Mouse (Mus musculus): ENCODE measurements at regions not wholly inside any gene's neighbourhood (a gene's known extent, or its start where the extent isn't known, plus 50 kb on each side); places are given as distances from the start of the nearest gene placed in this dataset.
"Not testable (repeated sequence)": the region's sequence is repeated elsewhere in the genome, so short reads cannot be mapped to it uniquely, and the experiment has no call there.

DNA sequence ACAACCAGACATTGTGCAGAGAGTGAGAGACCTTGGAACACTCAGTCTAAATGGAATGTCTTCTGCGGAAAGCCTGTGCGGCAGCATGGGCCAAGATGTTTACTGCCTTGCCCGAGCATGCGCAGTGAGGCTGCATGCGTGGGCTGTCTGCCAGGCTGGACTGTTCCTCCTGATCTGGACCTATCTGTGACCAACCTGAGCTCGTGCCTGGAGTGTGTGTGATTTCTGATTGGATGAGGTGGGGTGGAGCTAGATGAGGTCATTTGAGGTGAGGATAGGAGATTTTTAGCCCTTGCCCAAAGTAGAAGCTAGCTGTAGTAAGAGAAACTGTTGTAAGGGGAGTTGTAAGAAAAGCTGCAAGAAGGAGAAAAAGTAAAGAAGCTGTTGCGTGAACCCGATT, 121.2 kb downstream of the Rps12 start:
- in situ Hi-C loops (cut with MboI; ENCODE audit: low pct_unique_long_range_greater_than_20kb in 1 of 2, low sequenced_read_pairs in 2 of 2, unreplicated experiment in 1 of 2), result not testable (repeated sequence)

DNA sequence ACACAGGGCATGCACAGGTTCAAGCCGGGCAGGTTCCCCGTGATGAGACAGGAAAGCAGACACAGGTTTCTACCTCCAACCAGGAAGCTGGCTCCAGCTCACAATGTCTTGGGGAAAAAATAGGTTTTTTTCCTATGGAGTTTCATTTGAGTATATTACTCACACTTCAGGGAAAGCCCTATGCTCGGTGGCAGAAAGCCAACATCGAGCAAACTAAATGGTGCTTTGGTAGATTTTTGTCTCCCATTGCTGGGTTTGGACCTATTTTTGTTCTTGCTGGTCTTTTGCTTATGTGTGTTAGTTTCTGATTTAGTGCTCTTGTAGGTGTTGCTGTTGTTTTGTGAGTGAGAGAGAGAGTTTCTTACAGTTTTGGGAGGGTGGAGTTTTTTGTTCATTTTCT, 160.9 kb downstream of the Rps12 start:
- in situ Hi-C loops (cut with MboI; ENCODE audit: low pct_unique_long_range_greater_than_20kb in 1 of 2, low sequenced_read_pairs in 2 of 2, unreplicated experiment in 1 of 2), result no loop called here

DNA sequence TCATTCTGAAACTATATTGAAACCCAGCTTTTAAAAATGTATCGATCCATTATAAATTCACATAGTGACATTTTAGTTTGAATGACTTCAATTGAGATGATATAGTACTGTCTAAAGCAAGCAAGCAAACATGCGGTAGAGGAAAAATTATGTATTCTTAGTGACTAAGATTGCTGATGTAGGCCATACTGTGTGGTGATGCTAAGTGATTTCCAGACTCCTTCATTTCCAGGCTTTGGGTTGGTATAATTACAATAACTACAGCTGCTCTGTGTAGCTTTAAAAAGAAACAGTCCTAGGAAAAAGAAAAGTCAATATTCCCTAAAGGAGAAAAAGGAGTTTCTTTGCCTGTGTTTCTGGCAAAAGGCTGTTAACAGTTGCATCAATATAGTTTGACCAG, 175.0 kb downstream of the Rps12 start:
- in situ Hi-C loops (cut with MboI; ENCODE audit: low pct_unique_long_range_greater_than_20kb in 1 of 2, low sequenced_read_pairs in 2 of 2, unreplicated experiment in 1 of 2), result loop anchor here in 1 of 2 experiments (25.0 kb wide), 1 partner anchor 475 kb away; no protein-coding TSS in a partner anchor

DNA sequence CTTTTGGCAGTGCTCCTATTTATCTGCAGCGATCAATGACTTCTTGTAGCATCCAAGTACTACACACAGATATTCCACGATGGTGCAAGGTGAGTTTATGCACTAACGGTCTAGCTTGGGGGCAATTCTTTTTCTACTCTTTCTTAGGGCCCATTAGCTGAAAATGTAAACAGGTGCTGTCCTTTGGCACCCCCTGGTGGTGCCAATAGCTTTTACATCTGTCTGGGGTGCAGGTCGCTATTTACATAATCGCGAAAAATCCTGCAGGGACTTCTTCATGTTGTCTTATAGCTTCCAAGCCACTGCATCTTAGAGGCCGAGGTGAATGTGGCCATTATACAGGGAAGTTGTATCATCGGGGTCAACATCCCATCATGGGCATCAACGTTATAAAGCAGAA, 175.9 kb downstream of the Rps12 start:
- in situ Hi-C loops (cut with MboI; ENCODE audit: low pct_unique_long_range_greater_than_20kb in 1 of 2, low sequenced_read_pairs in 2 of 2, unreplicated experiment in 1 of 2), result loop anchor here in 1 of 2 experiments (25.0 kb wide), 1 partner anchor 474 kb away; no protein-coding TSS in a partner anchor

DNA sequence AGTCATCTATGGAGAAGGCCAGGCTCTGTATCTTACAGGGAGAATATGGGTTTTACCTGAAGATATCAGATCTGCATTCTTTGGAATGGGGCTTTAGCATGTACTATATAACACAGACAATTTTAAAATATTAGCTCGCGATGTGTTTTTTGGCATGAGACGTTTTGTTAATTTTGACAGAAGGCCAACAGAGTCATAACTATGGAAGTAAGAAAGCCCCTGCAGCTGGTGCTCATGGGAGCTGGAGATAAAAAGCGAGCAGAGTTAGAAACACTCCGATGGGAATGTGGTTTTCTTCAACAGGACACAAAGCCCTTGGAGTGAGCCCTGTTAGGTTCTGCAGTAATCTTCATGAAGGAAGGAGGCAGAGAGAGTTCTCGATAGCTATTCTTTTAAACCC, 176.6 kb downstream of the Rps12 start:
- in situ Hi-C loops (cut with MboI; ENCODE audit: low pct_unique_long_range_greater_than_20kb in 1 of 2, low sequenced_read_pairs in 2 of 2, unreplicated experiment in 1 of 2), result loop anchor here in 1 of 2 experiments (25.0 kb wide), 1 partner anchor 473 kb away; no protein-coding TSS in a partner anchor

DNA sequence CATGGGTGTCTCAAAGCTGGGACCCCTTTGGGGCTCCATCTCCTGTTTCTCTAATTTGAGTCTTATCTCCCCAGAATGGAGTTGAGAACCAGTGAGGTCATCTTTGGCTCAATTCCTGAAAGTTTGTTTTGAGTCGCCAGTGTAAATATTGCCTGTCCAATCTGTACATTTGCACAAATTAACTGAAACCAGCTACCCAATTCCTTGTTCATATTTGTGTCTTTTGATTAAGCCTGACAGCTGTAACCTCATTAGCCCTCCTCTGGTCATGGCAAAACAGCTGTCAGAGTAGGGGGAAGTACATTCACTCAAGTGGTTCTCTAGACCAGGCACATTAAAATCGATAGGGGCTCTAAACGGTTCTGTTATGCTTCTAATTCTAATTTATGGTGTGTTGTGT, 177.0 kb downstream of the Rps12 start:
- in situ Hi-C loops (cut with MboI; ENCODE audit: low pct_unique_long_range_greater_than_20kb in 1 of 2, low sequenced_read_pairs in 2 of 2, unreplicated experiment in 1 of 2), result loop anchor here in 1 of 2 experiments (25.0 kb wide), 1 partner anchor 473 kb away; no protein-coding TSS in a partner anchor

DNA sequence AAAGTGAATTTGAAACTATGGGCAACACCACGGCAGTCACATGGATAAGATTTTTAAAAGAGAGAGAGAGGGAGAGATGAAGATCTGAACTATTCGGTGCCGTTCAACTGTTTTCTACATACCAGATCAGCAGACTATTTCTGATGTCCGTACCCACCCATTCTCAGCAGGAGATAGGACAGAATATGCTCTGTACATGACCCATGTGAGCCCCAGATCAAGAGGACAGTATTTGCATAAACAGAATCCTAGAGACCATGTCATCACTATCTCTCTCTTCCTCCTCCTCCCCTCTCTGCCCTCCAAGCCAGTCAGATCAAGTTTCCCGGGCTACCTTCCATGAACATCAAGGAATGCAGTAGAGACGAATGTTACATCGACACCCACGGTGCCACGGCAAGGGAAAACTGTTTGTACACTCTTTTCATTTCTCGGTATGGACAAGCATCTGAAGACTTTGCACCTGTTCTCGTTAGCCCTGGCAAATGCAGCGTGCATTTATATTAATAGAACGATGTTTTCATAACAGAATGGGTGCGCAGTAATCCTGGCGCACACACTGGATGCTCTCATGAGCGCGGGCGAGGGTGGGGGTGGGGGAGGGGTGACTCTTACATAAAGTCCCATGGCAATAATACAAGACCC, 177.7 kb downstream of the Rps12 start:
- in situ Hi-C loops (cut with MboI; ENCODE audit: low pct_unique_long_range_greater_than_20kb in 1 of 2, low sequenced_read_pairs in 2 of 2, unreplicated experiment in 1 of 2), result loop anchor here in 1 of 2 experiments (25.0 kb wide), 1 partner anchor 472 kb away; no protein-coding TSS in a partner anchor

DNA sequence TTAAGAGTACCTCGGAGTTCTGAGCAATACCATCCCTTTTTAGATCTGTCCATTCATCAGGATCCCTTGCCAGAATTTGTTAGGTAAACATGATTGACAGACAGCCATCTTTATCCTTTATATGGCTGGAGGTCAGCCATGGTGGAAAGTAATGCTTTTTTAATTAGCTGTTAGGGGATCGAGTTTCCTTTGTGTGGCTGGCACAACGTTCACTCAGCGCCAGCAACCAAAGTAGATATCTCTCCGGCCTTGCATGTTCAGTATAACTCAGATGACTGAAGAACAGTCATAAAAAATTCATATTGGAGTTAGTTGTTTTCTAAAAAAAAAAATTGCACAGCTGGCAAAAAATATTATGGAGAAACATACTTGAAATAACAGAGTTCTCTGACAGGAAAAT, 186.4 kb downstream of the Rps12 start:
- in situ Hi-C loops (cut with MboI; ENCODE audit: low pct_unique_long_range_greater_than_20kb in 1 of 2, low sequenced_read_pairs in 2 of 2, unreplicated experiment in 1 of 2), result loop anchor here in 1 of 2 experiments (25.0 kb wide), 1 partner anchor 463 kb away; no protein-coding TSS in a partner anchor

DNA sequence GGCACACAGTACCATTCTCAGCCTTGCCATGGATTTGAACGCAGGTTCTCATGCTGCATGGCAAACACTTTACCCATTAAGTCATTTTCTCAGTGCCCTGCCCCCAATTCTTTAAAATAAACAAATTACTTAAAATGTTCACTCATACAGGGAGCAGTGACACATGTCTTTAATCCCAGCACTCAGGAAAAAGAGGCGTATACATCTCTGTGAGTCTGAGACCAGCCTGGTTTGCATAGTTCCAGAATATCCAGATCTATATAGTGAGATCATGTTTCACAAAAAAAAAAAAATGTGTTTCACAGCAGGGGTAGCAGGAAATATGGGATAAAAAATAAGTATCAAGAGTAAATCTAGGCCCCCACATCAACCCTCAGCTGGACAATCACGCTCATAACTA, 191.5 kb downstream of the Rps12 start:
- in situ Hi-C loops (cut with MboI; ENCODE audit: low pct_unique_long_range_greater_than_20kb in 1 of 2, low sequenced_read_pairs in 2 of 2, unreplicated experiment in 1 of 2), result loop anchor here in 1 of 2 experiments (25.0 kb wide), 1 partner anchor 458 kb away; no protein-coding TSS in a partner anchor

DNA sequence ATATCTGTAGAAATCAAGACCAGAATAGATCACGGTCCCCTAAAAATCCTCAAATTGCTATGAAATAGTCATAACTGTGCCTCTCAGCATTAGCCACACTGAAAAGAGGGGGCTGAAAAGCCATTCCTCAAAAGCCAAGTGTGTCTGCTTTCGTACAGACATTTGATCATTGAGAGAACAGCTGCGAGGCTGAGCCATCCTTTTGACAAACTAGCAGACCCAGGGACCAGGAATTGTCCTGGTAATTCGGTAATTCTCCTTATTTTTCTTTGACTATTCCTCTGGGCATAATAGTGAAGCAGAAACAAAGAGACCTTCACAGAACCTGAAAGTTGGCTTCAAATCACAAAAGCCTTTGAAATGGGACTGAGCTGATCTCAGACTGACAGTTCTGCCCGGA, 206.8 kb downstream of the Rps12 start:
- in situ Hi-C loops (cut with MboI; ENCODE audit: low pct_unique_long_range_greater_than_20kb in 1 of 2, low sequenced_read_pairs in 2 of 2, unreplicated experiment in 1 of 2), result loop anchor here in 1 of 2 experiments (25.0 kb wide), 1 partner anchor 443 kb away; no protein-coding TSS in a partner anchor

DNA sequence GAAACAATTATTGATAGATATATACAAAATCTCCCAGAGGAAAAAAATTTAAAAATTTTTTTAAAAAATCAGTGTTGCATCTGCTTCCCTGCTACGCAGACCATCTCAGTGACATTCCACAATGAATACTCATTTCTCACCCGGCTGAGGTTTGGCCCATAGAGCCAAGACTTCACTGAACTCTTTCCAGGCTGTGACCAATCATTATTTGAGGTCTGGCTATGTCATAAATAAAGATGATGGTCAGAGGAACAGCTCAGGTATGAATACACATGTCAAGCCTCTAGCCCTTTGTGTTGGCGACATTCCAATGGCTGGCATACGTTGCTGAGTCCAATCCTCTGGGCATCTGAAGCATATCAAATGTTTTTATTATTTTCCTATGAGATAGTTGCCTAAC, 216.1 kb downstream of the Rps12 start:
- in situ Hi-C loops (cut with MboI; ENCODE audit: low pct_unique_long_range_greater_than_20kb in 1 of 2, low sequenced_read_pairs in 2 of 2, unreplicated experiment in 1 of 2), result no loop called here

DNA sequence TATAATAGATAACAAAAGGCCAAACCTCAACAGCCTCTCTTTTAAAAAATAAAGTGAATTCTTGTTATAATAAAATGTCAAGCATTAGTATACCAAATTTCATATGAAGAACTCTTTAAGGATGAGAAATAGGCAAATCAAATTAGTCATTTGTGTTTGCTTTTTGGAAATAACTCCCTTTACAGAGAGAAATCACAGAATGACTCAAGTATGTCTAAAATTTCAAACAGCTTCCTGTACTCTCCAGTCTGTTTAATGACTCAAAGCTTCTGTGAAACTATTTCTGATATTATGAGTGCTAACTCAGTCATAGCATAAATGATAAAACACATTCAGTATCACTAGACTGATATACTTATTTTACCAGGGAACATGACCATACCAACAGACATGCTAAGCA, 217.7 kb downstream of the Rps12 start:
- in situ Hi-C loops (cut with MboI; ENCODE audit: low pct_unique_long_range_greater_than_20kb in 1 of 2, low sequenced_read_pairs in 2 of 2, unreplicated experiment in 1 of 2), result no loop called here

DNA sequence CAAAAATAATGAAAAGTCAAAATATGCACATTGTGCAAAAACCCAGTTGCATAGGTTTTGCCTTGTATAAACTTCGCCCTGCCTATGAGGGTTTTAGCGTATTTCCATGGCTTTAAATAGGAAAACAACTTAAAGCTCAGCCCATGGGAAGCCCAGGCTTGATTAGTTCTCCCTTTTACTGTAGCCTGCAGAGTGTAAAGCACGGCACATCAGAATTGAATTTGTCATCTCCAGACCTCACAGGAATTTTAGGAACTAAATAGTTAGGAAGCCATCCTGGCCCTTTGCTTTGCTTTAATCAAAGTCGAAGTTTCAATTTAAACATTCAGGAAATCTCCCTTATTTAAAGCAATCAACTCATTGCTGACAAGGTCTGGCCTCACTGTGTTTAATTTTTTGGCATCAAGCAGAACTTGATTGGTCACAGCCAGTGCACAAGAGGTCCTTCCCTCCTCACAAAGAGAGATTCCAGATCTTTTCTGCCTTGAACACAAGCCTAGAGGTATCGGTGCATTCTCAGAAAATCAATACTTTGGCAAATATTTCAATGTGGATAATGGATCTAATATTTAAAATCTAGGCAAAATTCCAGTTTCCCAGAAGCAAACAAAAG, 211.8 kb upstream of the Eya4 start:
- in situ Hi-C loops (cut with MboI; ENCODE audit: low pct_unique_long_range_greater_than_20kb in 1 of 2, low sequenced_read_pairs in 2 of 2, unreplicated experiment in 1 of 2), result no loop called here

DNA sequence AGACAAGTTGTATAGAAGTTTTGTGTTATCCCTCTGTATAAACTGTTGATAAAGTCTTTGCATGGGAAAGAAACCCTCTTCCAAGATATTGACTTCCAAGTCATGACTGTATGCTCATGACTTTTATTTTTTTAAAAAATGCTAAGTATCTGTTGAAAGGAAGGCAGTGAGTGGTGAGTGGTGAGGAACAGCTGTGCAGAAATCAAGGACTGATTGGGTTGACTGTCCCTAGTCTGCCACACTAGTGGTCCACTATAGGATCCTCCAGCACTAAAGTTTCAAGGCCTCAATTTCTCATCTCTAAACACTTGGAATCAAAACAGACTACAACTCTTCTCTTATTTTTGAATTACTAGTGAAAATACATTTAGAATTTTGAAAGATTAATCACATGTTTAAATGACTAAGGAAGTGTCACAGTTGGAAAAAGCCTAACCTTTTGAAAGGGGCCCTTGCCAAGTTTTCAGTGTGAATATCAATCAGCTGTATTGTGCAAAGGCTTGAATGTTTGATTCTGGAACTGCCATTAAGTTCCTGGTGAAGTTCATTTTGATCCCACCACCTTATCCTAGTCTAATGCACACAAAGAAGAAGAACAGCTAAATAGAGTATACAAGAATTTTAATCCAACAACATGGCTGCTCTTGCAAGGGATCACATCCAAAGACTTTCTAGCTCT, 209.5 kb upstream of the Eya4 start:
- in situ Hi-C loops (cut with MboI; ENCODE audit: low pct_unique_long_range_greater_than_20kb in 1 of 2, low sequenced_read_pairs in 2 of 2, unreplicated experiment in 1 of 2), result no loop called here

DNA sequence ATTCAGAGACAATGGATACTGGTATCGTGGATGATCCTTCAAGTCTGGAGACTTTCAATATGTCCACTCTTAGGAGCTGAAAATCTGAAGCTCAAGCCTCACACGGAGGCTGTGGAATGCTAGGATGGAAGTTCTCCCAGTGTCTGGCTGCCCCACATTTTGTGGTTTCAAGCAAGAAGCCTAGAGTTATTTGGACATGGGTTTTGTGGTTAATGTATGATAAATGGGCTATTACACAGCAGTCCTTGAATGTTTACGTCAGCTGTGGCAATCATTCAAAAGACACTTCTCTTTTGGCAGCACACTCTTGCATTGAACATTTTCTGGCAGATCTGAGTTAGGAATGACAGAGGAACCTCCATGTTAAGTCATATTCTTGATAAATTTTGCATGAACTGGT, 207.2 kb upstream of the Eya4 start:
- in situ Hi-C loops (cut with MboI; ENCODE audit: low pct_unique_long_range_greater_than_20kb in 1 of 2, low sequenced_read_pairs in 2 of 2, unreplicated experiment in 1 of 2), result no loop called here

DNA sequence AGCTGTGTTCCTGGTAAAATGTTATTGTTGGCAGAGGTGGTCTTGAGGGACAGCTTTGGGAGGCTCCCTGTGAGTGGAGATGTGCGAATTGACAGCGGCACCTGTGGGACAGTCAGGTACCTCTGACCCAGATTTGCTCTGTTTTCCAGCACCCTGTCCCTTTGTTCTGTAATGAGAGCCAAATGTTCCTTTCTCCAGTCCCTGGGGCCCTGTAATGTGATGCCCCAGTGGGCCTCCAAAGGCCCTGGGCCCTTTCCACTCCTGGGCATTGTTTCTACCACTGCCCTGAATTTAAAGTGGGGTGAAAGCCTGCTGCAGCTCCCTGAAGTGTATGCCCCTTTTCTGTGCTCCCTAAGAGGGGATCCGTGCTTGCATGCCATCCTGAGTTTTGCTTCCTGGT, 198.6 kb upstream of the Eya4 start:
- in situ Hi-C loops (cut with MboI; ENCODE audit: low pct_unique_long_range_greater_than_20kb in 1 of 2, low sequenced_read_pairs in 2 of 2, unreplicated experiment in 1 of 2), result no loop called here

DNA sequence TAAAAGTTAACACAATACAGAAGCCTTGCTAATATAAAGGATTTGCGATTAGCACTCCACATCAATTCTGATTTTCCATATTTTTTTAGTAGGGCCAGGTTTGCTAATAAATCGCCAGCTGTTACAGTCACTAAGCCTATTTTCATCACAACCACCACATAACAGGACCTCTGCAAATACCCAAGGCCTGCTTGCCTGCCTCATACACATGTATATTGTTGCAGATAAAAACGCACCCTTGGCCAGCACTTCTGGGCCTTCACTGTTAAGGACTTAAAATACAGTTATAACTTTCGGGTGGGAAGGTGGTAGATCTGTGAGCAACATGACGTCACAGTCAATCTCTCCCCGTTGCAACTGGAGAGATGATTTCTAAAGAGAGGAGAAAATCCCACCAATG, 197.7 kb upstream of the Eya4 start:
- in situ Hi-C loops (cut with MboI; ENCODE audit: low pct_unique_long_range_greater_than_20kb in 1 of 2, low sequenced_read_pairs in 2 of 2, unreplicated experiment in 1 of 2), result no loop called here

DNA sequence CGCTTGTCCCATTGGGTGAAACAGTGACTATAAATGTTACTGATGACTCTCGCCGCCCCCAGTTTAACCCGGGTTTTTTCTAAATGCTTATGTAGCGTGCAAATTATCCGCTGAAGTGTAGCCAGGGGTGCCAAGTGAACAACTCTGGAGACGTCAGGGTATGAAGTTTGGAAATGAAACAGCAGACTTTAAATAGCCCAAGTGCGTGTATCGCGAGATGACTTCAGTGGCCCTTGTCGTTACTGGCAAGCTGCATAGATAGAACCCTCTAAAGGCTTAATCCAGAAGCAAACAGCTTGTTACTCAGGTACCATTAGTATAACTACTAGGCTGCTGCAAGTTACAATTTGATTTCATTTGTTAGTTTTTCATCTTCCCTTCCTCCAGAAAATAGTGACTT, 192.1 kb upstream of the Eya4 start:
- in situ Hi-C loops (cut with MboI; ENCODE audit: low pct_unique_long_range_greater_than_20kb in 1 of 2, low sequenced_read_pairs in 2 of 2, unreplicated experiment in 1 of 2), result no loop called here

DNA sequence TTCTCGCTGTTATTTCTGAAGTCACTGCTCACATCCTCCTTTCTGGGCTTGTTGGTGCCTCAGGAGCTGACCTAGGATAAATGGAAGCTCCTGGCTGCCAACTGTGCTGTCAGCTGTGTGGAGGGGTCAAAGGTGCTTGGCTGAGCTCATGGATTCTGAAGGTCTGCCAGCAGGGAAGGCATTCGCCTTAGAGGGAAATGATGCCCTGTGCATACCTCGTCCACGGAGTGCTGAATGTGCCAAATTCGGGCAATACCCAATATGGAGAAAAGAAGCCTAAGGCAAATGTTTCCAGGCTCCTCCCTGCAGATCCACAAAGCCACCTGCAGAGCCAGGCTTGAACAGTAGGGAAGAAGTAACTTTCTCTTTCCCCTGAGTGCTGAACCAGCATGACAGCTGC, 191.3 kb upstream of the Eya4 start:
- in situ Hi-C loops (cut with MboI; ENCODE audit: low pct_unique_long_range_greater_than_20kb in 1 of 2, low sequenced_read_pairs in 2 of 2, unreplicated experiment in 1 of 2), result no loop called here
